Mouse (Mus musculus) neural tube, embryonic 13.5 days (tissue): ENCODE measurements at regions not wholly inside any gene's neighbourhood (a gene's known extent, or its start where the extent isn't known, plus 50 kb on each side); places are given as distances from the start of the nearest gene placed in this dataset.
A peak's percentile ranks its signal among the peaks of the same experiment; 100 is the strongest.

Experiments
- ATAC-seq: fragments of 200-750 bp; cut with Nextera tagmentation; 2 replicates; pipeline ENCODE4 v1.8.0; 2017; ENCODE audit warnings: low read depth, mild to moderate bottlenecking, moderate TSS enrichment, moderate library complexity
- H3K27ac ChIP-seq: fragments of 300-500 bp; sonication (generic); replicated peaks from 2 replicates; pipeline ENCODE4 v1.5.1; 2015; ENCODE audit warnings: moderate library complexity, mild to moderate bottlenecking, inconsistent platforms
- H3K27me3 ChIP-seq: fragments of 300-500 bp; sonication (generic); 2 replicates; pipeline ENCODE4 v1.6.1; 2015; ENCODE audit warnings: mild to moderate bottlenecking, inconsistent platforms
- H3K36me3 ChIP-seq: fragments of 300-500 bp; sonication (generic); 2 replicates; pipeline ENCODE4 v1.6.1; 2015; ENCODE audit warnings: mild to moderate bottlenecking, inconsistent platforms
- H3K4me1 ChIP-seq: fragments of 300-500 bp; sonication (generic); replicated peaks from 2 replicates; pipeline ENCODE4 v1.6.1; 2015; ENCODE audit warnings: inconsistent platforms
- H3K4me2 ChIP-seq: fragments of 300-500 bp; sonication (generic); 2 replicates; pipeline ENCODE4 v1.6.1; 2015; ENCODE audit warnings: inconsistent platforms, mild to moderate bottlenecking, moderate library complexity
- H3K4me3 ChIP-seq: fragments of 300-500 bp; sonication (generic); 2 replicates; pipeline ENCODE4 v1.5.1; 2015; ENCODE audit warnings: mild to moderate bottlenecking, inconsistent platforms
- H3K9ac ChIP-seq: fragments of 300-500 bp; sonication (generic); 2 replicates; pipeline ENCODE4 v1.6.1; 2015; ENCODE audit warnings: moderate library complexity, mild to moderate bottlenecking, inconsistent platforms
- H3K9me3 ChIP-seq: fragments of 300-500 bp; sonication (generic); 2 replicates; pipeline ENCODE4 v1.6.1; 2016; ENCODE audit warnings: inconsistent platforms
- WGBS: fragments of 180-500 bp; shearing (Covaris S2); methylation state at CpG from one replicate; pipeline ENCODE4 v1.1.7; 2015; 5-methylcytosine and 5-hydroxymethylcytosine counted together

DNA sequence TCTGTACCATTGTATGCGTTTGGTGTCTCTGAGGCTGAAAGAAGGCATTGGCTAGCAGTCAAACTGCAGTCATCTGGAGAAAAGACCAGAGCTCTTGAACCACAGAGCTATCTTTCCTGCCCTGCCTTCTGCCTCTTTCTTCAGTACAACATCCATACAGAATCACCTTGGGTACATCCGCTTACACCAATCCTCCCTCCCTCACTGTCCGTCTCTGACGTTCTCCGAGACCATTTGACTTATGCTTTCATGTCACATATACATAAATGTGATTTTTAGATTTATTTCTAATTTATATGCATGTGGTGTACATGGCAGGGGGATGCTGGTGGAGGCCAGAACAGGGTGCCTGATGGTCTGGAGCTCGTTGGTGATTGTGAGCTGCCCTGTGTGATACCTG is 57.7 kb upstream of the Ube2e1 start:
- H3K9me3 ChIP-seq = no peaks in the 10 kb centered on the region
- WGBS = 86% methylated on average over 6 of the region's 6 CpGs
- H3K27ac ChIP-seq = no peak overlapping the region
- no peak overlapping the region for H3K4me3 ChIP-seq
- ATAC-seq = no peak
- no peak overlapping the region for H3K9ac ChIP-seq
- H3K4me2 ChIP-seq = no peak overlapping the region
- H3K4me1 ChIP-seq = no peaks in the 10 kb centered on the region
- H3K36me3 ChIP-seq = no peaks in the 10 kb centered on the region
- no peaks in the 10 kb centered on the region for H3K27me3 ChIP-seq

DNA sequence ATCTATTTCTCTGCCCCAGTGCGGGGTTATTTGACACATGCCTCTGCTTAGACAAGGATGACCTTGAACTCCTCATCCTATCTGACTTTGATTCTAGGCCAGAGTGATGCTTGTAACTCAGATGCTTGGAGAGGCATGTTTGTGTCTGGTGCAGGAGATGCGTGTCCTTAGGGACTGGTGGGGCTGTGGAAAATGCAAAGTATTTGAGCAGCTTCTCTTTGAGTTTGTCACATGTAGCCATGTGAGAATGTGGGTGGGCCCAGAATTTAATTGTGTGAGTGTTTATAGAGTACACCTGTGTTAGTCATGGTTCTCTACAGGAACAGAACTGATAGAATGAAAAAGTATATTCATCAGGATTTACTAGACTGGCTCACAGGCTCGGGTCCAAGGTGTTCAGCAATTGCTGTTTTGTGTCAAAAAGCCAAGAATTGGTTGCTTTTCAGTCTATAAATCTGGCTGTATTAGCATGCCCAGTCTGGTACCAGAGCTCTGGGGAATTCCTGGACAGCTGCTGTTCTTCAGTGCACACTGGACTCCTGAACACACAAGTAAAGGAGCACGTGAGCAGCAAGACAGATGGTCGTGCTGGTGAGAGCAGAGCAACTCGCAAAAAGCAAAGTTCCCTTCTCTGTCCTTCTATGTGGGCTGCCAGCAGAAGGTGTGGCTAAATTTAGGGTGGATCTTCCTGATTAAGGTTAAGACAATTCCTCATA is 54.5 kb upstream of the Ube2e1 start:
- no peak overlapping the region for H3K27ac ChIP-seq
- H3K9ac ChIP-seq = no peak overlapping the region
- H3K4me3 ChIP-seq = no peak overlapping the region
- 60% methylated on average over 6 of the region's 6 CpGs for WGBS
- no peaks in the 10 kb centered on the region for H3K27me3 ChIP-seq
- no peak overlapping the region for H3K4me2 ChIP-seq
- H3K36me3 ChIP-seq = no peaks in the 10 kb centered on the region
- no peaks in the 10 kb centered on the region for H3K4me1 ChIP-seq
- H3K9me3 ChIP-seq = no peaks in the 10 kb centered on the region
- peak; percentile 40; the same call in 1 of the 2 replicates for ATAC-seq
